Mouse (Mus musculus) lung, postnatal 0 days (tissue): ENCODE results near the gene Catip.

Experiments
- CTCF ChIP-seq: IDR thresholded peaks from 2 replicates; pipeline ENCODE4 v1.5.1; 2016; ENCODE audit warnings: antibody characterized with exemption, mild to moderate bottlenecking
- EP300 ChIP-seq: IDR thresholded peaks from 2 replicates; pipeline ENCODE4 v1.6.1; 2016; ENCODE audit warnings: antibody characterized with exemption, mild to moderate bottlenecking, control low read depth

- no peak for TF ChIP-seq CTCF
- no peak for TF ChIP-seq EP300
These were observed 23.2 kb downstream of the Catip start for GRCm38 (mm10) chr1:74385064-74385463.
